Mouse (Mus musculus) kidney, postnatal 14 days (tissue): ENCODE results near the gene Slc35f2.

Experiments
- DNase-seq: peaks from one replicate; pipeline ENCODE4 v3.0.0; 2022; ENCODE audit warnings: mixed read lengths

The Slc35f2 gene

DNA sequence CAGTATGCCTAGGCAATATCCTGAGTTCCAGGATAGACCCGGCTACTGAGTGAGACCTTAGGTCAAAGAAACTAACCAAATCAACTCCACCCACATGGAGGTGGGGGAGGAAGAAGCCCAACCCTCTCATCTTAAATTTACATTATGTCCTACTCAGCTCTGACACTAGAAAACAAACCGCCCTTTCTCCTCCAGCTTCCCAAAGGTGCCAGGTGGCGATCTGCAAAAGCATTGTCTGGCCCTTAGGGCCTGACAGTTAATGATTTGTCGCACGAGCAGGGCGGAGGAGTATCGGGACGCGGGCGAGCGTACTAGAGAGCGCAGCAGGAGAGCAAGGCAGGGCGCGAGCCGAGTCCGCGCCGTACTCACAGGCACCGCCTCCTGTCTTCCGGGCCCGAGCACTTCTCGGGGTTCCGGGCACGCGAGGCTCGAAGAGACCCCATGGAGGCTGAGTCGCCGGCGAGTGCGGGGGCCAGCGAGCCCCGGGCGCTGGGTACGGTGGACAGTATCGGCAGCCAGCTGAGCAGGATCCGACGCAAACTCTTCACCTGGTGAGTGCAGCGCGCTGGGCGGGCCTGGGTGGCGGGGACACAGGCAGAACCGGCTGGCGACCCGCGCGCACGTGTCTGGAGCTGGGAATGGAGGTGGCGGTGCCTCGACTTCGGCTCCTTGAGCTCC lies at the start of gene Slc35f2:
Gene Slc35f2, plus strand, starts transcription at position 195 of the 678 bp plus-strand sequence.
- peak; percentile 81 for DNase-seq

DNA sequence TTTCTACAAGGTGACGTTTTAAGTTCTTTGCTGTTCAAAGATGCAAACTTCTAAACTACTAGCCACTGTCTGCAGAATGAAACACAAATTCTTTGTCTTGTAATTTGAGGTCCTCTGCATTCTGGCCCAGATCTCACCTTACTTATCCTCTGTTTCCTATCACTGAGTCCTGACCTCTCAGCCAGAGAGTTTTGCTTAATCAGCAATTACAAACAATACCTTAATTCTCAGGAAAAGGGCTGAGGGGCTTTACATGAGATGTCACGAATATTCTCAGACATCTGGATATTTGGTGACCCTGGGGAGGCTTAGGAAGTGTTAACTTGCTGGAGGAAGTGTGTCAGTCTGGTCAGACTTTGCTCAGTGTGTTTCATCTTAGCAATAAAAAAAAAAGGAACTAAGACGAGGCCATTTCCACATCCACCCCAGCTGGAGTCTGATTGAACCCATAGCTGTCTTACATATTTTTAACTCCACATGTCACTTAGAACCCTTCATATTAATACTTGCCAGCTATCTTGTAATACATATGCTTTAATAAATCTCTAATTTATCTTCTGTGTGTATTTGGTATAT lies 30.4 kb upstream of the Slc35f2 start:
- DNase-seq: no peak

DNA sequence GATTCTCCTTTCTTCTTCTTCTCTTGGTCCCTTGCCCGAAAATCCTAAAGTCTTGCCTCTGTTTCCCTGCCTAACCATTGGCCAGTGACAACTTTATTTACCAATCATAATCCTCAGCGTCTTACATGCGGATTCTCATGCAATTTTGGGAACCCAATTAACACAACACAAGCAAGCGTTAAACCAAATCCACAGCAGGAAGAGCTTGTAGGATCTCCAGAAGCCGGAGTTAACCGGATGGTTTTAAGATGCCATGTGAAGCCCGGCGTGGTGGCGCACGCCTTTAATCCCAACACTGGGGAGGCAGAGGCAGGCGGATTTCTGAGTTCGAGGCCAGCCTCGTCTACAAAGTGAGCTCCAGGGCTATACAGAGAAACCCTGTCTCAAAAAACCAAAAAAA lies 20.9 kb upstream of the Slc35f2 start:
- no peak for DNase-seq

DNA sequence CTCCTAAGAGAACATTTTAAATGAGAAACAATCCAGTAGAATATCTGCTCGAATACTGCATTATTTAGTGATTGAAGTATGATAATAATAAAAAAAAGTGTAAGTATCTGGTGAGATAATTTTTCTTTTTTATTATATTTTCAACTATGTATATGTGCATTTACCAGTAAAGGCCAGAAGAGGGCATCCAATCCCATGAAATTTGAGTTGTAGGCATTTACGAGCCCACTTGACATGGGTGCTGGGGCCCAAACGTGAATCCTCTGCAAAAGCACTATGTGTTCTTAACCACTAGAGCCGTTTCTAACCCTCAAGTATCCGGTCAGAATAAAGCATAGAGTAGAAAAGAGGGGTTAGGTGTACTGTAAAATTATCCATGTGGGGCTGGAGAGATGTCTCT lies 20.4 kb upstream of the Slc35f2 start:
- no peak for DNase-seq

DNA sequence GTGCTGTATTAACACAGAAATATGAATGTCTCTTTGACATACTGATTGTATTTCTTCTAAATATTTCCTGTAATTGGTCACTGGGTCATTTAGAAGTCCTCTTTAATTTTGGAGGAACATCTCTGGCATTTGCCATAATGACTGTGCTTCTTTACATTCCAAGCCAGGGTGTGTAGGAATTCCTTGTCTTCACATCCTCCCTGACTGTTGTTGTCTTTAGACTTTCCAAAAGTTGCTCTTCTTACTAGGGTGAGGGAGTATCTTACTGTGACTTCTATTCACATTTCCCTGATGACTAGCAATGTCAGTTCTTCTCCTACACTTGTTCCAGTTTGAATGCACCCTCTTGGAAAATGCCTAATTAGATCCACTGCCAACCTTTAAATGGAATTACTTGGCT lies 16.5 kb upstream of the Slc35f2 start:
- no peak for DNase-seq

DNA sequence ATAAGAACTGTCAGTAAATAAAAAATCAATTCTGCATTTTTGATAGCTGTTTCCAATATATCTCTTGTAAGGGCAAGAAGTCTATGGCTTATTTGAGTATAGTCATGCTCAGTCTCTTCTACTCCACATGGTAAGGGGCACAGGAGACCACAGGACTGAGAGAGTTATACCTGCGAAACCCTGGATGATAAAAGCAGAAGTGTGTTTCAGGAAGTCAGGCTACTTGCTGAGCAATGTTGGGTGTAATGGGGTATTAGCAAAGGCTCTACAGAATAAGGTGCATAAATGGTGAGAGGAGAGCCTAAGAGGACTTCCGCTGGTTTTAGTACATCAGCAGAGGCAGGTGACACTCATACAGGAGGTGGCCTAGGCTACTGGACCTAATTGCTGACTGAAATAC lies 13.2 kb upstream of the Slc35f2 start:
- DNase-seq: no peak

DNA sequence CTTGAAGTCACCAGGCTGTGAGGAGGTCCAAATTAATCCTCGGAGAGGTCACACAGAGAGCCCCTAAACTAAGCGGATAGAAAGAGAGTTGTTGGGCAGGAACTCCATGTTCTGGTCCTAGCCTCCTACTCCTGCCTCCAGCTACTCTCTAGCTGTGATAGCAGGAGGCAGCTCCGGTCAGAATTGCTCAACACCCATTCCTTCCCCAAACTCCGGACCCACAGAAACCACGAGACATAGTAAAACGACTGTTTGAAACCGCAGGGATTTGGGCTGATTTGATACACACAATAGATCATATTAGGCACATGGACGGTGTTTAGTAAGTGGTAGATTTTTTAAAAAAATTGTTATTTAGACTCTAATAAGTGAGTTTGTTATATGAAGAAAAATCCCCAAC lies 6.6 kb upstream of the Slc35f2 start:
- DNase-seq: no peak

DNA sequence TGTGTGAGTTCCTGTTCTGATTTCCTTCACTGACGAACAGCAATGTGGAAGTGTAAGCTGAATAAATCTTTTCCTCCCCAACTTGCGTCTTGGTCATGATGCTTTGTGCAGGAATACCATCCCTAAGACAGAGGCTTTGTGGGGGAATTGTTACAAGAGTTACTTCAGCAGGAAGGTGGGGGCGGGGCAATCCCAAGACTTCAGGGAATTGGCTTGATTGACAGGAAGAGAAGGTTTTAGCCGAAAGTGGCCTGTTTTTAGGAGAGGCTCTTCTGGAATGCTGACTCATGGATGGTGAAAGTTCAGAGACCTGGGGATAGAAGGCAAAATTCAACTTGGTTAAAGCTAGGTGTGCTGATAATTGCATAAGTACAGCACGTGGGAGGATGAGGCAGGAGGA lies 2.9 kb upstream of the Slc35f2 start:
- no peak for DNase-seq

DNA sequence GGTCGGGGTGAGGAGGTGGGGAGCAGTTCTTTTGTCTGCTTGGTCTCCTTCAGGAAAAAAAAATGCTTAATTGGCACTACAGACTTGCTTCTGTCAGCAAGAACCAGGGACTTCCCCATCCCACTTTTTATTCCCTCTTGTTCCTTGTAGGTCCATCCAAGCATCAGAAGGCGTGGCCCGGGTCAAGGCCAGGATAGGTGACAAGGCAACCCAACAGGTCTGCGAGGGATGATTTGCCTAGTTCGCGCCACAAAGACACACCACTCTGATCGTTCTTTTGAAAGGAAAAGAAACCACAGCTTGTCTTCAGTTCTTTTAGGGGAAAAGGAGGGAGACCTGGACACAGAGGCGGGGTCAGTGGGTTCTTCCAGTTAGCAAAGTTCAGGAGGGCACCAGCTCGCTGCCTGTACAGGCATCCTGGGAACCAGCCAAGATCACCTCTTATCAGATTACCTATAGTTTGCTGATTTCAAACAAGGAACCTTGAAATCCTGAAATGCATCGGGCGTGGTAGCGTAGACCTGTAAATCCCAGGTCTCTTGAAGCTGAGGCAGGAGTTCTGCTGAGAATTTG lies 481 bp upstream of the Slc35f2 start:
- peak; percentile 24 for DNase-seq

DNA sequence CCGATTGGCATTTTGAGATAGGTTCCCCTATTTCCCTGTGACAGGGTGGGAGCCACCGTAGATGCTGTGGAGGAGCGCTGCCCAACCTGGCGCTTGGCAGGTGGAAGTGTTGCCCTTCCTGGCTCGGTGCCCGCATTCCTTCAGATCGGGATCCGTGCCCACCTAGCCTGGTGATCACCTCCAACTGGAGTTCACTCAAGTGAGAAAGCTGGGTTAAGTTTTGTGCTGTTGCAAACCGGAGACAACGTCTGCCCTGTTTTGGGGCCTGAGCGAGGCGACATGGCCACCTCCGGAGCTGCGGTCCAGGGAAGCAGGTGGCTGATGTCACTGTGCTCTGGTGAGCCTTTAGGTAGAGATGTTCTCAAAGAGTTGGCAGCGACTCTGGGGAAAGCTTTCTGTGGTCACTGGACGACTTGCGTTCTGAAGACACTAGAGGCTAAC lies 803 bp downstream of the Slc35f2 start:
- peak; percentile 93 for DNase-seq

DNA sequence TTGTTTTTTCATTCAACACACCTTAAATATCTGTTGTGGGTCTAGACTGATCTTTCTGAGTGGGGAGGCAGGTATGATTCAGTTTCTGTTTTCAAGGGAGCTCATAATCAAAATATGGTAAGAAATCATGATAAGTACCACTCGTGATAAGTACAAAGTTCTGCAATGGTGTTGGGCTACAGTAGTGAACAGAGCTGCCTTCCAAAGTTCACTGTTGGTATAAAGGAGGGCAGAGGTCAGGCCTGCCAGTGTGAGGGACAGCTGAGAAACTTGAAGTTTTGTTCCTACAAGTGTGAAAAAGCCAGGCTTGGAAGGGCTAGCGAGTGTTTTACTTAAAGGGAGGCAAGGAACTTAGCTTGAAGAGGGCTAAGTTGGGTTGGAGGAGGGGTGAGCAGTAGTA lies 4.2 kb downstream of the Slc35f2 start:
- DNase-seq: peak; percentile 23

DNA sequence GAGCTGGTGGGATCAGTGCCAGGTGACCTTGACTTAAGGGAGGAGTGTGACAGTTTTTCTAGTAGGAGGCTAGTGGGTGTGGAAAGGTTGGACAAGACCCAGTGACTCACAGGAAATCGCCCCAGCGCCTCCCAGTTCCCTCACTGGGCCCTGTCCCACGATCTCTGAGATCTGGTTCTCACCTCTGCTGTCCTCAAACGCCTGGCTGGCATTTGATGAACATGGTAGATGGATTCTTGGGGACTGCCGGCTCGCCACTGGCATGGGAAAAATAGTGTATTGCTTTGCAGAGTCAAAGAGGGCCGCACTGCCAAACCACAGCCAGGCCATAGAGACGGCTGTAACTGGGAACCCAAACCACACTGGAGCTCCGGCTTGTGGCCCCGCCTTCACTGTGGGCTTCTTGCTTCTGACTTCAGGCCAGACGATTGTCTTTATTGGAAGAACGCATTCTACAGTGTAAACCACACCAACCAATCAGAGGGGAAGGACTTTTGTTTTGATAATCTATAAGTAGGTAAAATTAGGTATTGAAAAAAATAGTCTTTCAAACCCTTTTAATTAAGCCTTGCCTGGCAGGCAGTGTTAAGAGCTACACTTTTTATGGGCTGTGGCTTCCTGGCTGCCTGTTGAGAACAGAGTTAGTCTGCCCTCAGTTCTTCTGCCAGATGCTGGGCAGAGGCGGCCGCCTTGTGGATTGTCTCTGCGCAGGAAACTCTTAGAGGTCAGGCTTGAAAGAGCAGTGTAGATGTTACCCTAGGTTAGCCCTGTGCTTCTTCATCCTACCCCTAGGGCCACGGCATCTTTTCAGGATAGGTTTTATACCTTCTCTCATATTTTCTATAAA lies 15.4 kb downstream of the Slc35f2 start:
- no peak for DNase-seq

DNA sequence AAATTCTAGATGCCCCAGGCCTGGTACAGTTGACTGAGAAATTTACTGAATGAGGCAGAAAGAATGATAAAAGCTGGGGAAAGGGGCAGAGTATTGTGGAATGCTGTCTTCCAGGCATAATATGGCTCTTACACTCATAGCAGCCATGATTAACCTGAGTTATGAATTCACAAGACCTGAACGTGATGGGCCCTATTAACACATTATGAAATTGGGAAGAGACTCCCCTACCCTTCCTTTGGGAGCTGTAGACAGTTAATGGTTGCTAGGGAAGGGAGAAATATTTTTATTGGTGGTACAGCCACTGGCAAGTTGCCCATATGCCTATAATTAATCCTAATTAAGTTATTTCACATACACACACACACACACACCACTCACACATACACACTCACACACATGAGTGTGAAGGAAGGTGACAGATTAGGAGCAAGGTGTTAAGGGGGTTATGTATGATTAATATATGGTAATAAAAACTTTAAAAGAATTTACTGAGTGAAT lies 22.5 kb downstream of the Slc35f2 start:
- DNase-seq: no peak

DNA sequence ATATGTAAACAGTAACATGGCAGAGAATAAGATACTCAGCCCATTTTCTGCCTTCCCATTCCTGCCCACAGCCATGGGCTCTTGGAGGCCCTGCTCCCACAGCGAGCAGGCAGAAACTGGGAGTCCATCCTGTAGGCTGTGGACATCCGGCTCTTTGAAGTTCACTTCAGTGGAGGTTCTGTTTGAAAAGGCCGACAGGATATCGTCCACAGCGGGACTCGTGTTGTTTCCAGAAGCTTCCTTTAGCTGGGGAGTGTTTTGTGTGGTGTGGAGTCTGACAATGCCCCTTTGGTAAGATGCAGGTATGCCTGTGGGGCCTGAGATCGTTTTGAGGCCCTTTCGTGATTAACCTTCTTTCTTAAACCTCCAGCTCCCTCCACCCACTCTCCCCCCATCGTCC lies 23.2 kb downstream of the Slc35f2 start:
- DNase-seq: peak; percentile 15

DNA sequence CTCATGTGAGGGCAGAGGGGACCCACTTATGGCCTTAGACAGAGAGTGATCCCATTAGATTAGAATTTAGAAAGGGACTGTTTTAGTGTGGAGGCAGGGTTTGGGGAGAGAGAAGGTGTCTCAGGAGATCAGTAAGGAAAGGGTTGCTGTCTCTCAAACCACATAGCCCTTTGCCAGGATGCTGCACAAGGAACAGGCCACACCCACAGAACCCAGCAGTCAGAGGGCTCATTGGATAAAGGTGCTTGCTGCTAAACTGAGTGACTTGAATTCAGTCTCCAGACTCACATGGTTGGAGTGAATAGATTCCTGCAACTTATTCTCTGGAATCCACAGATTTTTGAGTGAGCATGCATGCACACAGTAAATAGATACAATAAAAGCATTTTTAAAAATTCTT lies 24.0 kb downstream of the Slc35f2 start:
- DNase-seq: no peak

DNA sequence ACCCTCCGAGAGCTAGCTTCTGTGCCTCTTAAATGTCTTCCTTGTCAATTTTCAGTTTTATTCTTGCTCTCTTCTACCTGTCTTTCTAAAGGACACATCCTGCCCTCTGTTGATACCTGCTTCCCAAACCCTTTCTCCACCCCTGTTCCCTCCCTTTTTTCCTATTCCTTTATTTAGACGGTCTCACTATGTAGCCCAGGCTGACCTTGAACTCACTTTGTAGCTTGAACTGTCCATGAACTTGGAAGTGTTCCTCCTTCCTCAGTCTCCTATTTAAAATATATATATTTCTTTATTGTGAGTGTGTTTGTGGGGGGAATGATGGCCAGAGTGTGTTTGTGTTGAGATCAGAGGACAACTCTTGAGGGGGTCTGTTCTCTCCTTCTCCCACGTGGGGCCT lies 25.0 kb downstream of the Slc35f2 start:
- no peak for DNase-seq

DNA sequence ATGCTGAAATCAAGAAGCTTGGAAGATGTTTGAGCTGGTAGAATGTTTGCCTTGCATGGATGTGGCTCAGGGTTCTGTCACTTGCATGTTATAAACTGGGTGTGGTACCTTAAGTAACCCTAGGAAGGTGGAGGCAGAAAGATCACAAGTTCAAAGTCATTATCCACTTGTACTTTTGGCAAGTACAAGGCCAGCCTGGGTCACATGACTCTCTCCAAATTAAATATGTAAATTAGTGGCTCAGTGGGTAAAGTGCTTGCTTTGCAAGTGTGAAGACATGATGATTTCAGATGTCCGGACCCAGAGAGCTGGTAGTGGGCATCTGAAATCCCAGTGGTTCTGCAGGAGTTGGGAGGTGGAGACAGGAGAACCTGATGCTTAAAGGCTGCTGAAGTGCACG lies 25.8 kb downstream of the Slc35f2 start:
- DNase-seq: no peak

DNA sequence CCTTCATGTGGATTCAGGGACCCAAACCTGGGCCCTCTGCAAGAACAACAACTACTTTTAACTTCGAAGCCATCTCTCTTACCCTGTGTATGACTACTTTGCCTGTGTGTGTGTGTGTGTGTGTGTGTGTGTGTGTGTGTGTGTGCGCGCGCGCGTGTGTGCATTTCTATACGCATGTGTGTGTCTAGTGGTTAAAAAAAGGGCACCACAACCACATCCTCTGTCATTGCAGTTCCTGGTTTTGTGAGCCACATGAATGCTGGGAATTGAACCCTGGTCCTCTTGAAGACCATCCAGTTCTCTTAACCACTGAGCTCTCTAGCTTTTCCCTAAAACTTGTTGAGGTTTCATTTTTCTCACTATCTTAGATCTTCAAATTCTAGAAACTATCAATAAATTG lies 31.6 kb downstream of the Slc35f2 start:
- no peak for DNase-seq

DNA sequence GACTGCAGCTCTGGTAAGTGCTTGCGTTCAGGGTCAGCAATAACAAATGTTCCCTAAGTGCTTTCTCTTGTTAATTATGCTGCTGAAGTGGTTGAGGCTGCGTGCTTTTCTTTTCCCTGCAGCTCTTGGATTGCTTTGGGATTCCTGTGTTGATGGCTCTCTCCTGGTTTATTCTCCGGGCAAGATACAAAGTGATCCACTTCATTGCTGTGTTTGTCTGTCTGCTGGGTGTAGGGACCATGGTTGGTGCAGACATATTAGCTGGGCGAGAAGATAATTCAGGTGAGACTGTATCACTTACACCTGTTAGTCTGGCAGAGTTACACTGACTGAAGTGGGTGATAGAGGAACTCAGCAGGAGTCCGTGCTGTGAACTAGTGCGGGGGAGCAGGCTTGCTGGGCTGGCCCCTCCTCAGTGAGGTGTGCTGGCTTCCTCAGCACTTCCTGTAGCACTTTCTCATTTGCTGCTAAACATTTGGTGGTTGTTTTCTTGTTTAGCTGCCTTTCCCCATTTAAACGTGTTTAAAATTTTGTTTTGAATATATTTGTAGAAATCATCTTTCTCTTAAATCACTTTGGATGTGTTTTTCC lies 35.3 kb downstream of the Slc35f2 start:
- no peak for DNase-seq

DNA sequence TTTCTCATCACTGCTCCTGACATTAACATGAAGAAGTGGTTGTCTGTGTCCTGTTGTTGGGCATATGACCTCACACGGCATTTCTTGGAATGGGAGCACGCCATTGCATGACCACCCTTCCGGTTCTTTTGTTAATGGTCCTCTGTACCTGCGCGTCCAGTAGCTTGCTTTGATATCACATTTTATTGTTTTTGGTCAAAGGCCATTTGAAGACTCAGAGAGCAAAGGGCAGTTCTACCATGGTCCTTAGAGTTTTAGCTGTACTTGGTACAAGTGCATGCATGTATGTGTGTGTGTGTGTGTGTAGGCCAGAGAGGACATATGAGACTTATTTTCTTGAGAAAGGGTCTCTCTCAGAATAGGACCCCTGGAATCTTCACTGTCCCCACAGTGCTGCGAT lies 42.1 kb downstream of the Slc35f2 start:
- DNase-seq: no peak

DNA sequence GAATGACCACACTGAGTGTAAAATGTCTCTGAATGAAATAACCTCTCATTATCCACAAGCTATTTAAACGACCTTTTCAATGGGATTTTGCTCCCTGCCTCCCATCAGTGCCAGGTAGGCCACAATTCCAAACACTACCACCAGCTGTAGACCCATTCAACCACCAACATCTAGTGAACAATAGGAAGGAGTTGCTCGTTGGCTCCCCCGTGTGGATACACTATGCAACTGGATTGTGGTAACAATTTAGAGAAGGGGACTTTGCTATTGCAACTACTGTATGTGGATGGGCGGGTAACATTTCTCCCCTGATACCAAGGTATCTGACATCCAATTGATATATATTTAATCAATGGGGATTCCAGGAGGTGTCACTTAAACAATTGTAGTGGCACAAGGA lies 47.4 kb downstream of the Slc35f2 start:
- peak; percentile 67 for DNase-seq

DNA sequence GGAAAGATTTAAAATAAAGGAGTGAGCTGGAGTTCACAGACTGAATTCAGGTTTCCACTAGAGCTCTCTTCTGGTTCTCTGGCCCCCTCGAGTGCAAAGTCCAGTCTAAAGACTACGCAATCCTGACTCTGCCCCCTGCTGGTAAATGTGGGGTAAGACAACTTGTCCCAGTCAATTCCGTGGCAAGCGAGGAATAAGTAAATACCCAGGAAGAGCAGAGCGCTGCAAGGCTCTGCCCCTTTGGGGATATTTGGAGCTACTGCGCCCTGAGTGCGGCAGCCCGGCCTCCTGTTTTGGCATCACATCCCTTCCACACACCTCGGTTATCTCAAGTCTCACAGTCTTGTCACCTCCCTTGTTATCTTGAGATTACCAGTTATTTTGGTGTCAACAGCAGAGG lies 54.0 kb downstream of the Slc35f2 start:
- DNase-seq: peak; percentile 26
